Mouse (Mus musculus) frontal cortex, postnatal 36 days (tissue): Measurements from ENCODE around the gene Gm29776.

Source experiments
- DNase-seq, 2 experiments: peaks; one replicate each; pipeline ENCODE4 v3.0.0; 2022; ENCODE audit warnings: low spot score in 2 of 2

Gene Gm29776

GRCm38 (mm10) chr14:54698733-54699132, at the start of gene Gm29776:
TSS of gene Gm29776 (minus strand) at chr14:54698833.
- DNase-seq: no peak

- no peak for DNase-seq
Measured at GRCm38 (mm10) chr14:54746038-54746437, 47.4 kb upstream of the Gm29776 start.

- DNase-seq: no peak
Measured at GRCm38 (mm10) chr14:54744473-54744872, 45.8 kb upstream of the Gm29776 start.

- DNase-seq: no peak
Measured at GRCm38 (mm10) chr14:54742375-54742774, 43.7 kb upstream of the Gm29776 start.

- DNase-seq: no peak
Measured at GRCm38 (mm10) chr14:54741721-54742120, 43.1 kb upstream of the Gm29776 start.

DNA sequence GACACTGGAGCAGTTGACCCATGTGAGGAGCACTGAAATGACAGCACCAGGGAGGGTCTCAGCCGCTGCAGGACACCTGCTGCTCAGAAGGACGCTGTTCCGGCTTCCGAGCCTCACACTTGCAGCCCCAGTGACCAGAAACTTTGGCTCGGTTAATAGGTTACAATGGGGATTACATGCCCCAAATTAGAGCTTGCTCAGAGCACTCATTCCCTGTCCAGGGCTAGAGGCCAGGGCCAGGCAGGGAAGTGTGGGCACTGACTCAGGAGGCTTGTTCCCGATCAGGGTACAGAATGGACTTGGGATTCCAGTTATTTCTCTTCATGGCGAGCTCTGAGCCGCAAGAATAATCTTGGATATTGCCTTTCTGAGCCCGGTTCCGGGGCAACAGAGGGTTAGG, 39.0 kb upstream of the Gm29776 start:
- no peak for DNase-seq

DNA sequence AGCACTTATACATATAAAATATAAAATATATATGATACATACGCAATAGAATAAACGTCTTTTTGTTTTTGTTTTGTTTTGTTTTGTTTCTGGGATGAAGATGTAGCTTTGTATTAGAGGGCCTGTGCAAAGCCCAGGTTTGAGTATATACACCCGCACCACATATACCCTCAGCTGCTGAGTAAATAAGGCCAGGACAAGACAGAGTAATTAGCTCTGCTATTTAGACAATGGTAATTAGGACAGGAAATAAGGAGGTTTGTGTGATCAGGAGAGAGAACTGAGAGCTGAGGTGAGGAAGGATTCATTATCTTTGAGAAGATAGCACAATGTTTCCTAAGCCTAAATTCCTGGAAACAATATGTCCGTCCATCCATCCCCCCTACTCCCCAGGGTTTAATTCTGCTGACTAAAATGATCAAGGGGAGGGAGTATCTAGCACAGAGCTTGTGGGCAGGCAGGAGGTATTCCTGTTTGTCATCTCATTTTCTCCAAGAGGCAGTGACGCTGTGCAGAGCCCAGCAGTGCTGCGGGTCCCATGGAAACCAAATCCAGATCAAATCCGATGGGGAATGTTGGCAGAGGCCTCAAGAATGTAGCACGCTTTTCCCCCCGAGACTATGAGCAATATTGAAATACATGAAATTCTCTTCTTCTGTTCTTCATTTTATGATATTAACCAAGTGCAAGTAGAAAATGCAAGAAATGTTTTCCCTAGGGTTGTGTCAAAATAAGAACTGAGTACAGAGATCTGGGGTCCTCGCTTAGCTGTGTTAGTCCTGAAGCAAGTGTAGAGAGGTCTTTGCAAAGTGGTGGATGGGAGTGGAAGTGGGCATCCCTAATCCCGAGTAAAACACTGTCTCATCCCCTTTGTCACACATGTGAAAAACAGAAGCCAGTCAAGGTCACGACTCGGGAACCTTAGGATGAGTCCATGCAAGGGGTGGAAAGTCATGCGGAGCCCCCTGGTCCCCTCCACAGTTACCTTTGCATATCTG, 38.2 kb upstream of the Gm29776 start:
- DNase-seq: peak in 1 of 2 experiments; percentile 68

DNA sequence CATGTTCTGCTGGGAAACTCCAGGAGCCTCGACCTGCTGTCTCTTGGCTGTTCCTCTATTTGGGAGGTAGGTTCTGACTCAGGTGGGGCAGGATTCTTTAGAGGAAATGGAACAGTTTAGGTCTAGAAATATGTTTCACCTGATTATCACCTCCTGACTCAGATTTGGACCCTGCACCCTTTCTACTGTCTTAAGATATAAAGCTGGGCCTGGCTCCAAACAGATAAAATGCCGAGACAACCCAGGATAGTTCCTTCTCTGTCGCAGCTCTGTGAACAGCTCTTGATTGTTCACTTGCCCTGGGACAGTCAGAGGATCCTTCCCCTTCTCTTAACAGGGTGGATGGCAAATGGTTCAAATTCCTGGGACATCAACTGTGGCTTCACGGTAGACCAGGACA, 36.6 kb upstream of the Gm29776 start:
- no peak for DNase-seq

DNA sequence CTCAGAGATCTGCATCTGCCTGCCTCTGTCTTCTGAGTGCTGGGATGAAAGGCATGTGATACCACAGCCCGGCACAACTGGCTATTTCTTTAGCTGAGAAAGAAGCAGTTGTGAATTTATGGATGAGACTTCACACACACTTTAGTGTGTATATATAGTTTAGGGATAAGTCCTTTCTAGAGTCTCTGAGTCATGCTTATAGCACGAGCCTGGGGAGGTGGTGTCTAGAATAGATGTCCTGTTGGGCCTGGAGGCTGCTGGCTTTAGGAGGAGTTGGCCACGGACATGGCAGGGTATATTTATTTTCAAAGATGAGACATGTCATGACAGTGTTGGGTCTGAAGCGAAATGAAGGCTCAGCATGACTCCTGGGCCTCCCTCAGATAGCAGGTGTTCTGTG, 35.4 kb upstream of the Gm29776 start:
- DNase-seq: peak in 1 of 2 experiments; percentile 47

DNA sequence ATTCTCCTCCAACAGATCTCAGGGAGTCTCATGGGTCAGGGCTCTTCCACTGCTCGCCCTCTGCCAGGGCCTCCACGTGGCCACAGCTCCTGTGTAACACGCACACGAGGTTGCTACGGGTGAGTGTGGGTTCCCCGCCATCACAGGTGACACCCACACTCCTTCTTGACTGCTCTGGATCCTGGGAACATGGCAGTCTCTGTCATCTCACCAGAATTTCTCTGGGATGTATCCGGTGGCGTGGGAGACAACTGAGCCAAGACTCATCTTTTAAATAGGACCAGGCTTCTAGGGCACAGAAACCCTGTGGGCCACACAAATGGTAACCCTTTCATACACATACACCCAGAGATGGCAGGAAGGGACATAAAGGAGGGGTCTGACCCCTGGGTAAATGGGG, 33.6 kb upstream of the Gm29776 start:
- no peak for DNase-seq

DNA sequence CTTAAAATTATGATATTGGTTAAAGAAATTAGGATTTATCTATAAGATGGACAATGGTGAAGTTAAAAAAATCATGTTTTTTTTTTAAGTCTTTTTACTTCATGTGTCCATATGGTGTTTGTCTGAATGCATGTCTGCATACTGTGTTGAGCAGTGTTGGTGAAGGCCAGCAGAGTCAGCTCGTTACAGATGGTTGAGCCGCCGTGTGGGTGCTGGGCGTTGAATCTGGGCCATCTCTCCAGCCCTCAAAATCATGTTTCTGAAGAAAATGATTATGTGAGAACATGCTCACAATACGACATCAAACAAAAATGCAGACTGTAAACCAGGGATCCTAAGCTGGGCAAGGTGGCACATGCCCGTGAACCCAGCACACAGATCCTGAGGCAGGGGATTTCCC, 31.7 kb upstream of the Gm29776 start:
- DNase-seq: peak in 1 of 2 experiments; percentile 54

DNA sequence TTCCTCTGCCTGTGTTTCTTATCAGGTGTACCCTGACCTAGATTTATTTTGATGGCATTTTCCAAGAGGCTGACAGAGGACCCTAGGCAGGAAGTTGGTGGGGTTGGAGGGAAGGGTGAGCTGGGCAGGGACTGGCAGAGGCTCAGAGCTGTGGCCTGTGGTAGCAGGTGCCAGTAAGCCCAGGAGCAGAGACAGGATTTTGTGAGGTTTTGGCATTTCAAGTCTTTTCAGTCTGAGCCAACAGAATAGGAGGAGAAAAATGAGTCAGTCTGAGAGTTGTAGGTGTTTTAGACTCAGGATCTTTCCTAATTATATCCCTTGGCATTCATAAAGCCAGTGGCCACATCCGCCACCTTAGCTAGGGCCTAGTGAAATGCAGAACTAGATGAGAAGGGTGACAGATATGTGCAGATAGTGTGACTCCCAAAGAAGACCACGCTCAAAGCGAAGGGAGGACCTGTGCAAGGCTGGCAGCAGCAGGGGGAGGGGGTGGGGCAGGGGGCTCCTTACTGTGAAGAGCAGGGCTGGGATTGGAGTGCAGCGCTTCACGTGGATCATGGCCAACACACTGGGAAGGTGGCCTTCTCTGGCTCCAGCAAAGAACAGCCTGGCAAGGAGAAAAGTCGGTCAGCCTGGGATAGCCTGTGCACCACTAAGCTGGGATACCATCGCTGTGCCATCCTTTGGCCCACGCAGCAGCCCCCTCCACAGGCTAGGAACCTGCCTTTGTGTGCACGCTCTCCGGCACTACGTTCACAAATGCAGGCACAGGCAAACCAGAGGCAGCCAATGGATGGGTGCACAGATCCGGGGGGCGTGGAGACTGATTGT, 30.4 kb upstream of the Gm29776 start:
- DNase-seq: peak in 1 of 2 experiments; percentile 43

DNA sequence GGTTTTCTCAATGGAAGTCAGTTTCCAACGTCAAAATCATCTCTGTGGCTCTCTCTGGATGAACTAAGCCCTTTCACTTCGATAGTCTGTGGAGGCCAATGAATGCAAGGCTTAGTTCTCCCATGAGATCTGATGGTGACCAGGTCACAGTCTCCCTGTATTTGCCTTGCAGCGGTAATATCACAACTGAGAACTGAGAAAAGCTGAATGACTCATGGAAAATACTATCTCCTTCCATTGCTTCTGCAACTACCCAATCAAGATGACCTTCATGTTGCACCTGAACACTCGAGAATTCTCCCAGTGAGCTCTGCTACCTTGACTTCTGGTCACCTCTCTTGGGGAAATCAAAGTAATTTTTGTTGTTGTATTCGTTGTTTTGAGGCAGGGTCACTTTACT, 28.9 kb upstream of the Gm29776 start:
- no peak for DNase-seq

DNA sequence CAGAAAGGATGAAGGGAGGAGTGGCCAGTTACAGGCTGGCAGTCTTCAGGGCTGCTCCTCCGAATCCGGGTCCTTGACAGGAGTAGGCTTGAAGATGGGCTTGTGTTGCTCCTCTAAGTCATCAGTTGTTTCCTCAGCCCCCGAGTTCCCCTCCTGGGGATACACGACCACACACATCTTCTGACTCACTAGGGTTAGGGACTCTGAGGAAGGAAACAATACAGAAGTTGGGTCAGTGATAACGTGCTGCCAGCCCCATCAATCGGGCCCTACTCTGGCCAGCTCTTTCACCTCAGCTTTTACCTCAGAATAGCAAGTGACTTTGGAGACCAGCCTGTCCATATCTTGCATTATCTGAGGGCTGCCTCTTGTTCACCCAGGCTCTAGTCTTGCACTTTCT, 25.4 kb upstream of the Gm29776 start:
- DNase-seq: no peak

GRCm38 (mm10) chr14:54721711-54722110, 23.1 kb upstream of the Gm29776 start:
- no peak for DNase-seq

GRCm38 (mm10) chr14:54720654-54721350, 22.2 kb upstream of the Gm29776 start:
- DNase-seq: no peak

GRCm38 (mm10) chr14:54720041-54720440, 21.4 kb upstream of the Gm29776 start:
- DNase-seq: no peak

GRCm38 (mm10) chr14:54715402-54715801, 16.8 kb upstream of the Gm29776 start:
- DNase-seq: no peak

- peak in 1 of 2 experiments; percentile 49 for DNase-seq
Measured at GRCm38 (mm10) chr14:54714617-54715081, 16.0 kb upstream of the Gm29776 start.

GRCm38 (mm10) chr14:54714121-54714520, 15.5 kb upstream of the Gm29776 start:
- peak; percentile 71 to 91 for DNase-seq

DNA sequence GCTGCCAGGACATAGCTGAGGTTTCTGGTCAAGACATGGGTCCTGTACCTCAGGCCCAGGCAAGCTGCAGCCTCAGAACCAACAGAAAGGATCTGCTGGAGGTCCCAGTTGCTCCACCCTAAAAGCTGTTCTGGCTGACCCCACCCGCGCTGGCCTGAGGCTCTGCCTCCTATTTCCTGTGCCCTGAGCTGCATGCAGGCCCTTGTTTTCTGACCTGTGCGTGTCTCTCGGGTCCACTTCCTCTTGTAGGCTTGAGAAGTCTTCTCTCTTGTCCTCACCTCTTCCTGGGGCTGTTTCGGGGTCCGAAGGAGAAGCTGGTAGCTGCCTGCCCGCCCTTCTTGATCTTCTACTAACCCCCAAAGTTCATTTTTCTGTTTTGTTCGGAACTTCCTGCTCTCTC, 14.2 kb upstream of the Gm29776 start:
- no peak for DNase-seq

- no peak for DNase-seq
Measured at GRCm38 (mm10) chr14:54712074-54712473, 13.4 kb upstream of the Gm29776 start, which contains the start of gene Cebpe. TSS of gene Cebpe (minus strand) at chr14:54712174.
